Mouse (Mus musculus): ENCODE data around the gene Elovl5. TPM values are rescaled to one million over a fixed set of nuclear protein-coding genes. Genes with fewer than 3 reads are reported as not detected.

Gene Elovl5
- total RNA-seq, 4 experiments from 2014 or later, result 68.4 to 86.2 (median 76.6) TPM

Other genes with a start within 250 kb of the Elovl5 start
- 10 to 100 TPM; 45.7 to 50.4 (median 49.4) TPM for gene Gclc, start 162.8 kb upstream of the Elovl5 start, total RNA-seq (2022)
- not detected for gene Gcm1, start 134.6 kb downstream of the Elovl5 start, total RNA-seq (2022)
- 100 to 1,000 TPM in 3 of 4 experiments, 10 to 100 TPM in 1; 99.4 to 119 (median 108) TPM for gene Fbxo9, start 191.7 kb downstream of the Elovl5 start, total RNA-seq (2022)
- 10 to 100 TPM; 15.2 to 18.3 (median 16.6) TPM for gene Ick, start 191.8 kb downstream of the Elovl5 start, total RNA-seq (2022)